Mouse (Mus musculus): Measurements from ENCODE around the gene Dglucy. TPM values are rescaled to one million over a fixed set of nuclear protein-coding genes. Genes with fewer than 3 reads are reported as not detected.

Gene Dglucy
- polyA plus RNA-seq, 1 experiment from 2014 or later, result 3.6 TPM

DNA sequence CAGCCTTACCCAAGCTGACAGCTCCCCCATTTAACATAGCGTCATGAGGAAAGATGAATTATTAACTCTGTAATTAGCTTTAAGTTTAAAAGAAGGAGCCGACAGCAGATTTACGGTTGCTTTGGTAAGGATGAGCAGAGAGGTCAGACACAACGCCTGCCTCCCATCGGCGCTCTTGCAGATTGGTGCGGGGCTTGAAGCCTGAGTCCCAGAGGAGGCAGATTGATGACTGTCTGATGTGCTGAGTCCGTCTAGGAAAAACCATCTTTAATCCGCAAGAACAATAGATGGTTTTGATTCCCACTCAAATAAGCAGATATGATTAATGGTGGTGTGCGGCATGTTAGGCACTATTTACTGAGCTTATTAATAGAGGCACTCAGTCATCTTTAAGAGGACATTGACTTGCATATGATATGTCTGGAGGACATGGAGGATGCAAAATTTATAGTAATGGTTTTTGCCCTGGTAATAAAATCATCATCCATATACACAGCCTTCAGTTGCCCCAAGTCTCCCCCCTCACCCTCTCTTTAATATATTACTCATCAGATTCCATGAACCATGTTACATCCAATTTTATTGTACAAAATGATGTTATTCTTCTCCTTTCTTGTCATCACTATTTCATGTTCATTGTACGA is 68.7 kb downstream of the Dglucy start:
- no peaks in the 10 kb centered on the region for H3K4me1 ChIP-seq
- 81% methylated on average over 11 of the region's 11 CpGs for WGBS
- no peaks in the 10 kb centered on the region for H3K27me3 ChIP-seq
- H3K4me3 ChIP-seq, result no peak overlapping the region
- H3K36me3 ChIP-seq, result no peaks in the 10 kb centered on the region
- H3K9ac ChIP-seq (replicated peaks), result no peak overlapping the region
- H3K4me2 ChIP-seq (replicated peaks), result no peak overlapping the region
- H3K27ac ChIP-seq (replicated peaks), result no peak overlapping the region
- H3K9me3 ChIP-seq, result no peaks in the 10 kb centered on the region
- no peak for ATAC-seq (replicated peaks)

DNA sequence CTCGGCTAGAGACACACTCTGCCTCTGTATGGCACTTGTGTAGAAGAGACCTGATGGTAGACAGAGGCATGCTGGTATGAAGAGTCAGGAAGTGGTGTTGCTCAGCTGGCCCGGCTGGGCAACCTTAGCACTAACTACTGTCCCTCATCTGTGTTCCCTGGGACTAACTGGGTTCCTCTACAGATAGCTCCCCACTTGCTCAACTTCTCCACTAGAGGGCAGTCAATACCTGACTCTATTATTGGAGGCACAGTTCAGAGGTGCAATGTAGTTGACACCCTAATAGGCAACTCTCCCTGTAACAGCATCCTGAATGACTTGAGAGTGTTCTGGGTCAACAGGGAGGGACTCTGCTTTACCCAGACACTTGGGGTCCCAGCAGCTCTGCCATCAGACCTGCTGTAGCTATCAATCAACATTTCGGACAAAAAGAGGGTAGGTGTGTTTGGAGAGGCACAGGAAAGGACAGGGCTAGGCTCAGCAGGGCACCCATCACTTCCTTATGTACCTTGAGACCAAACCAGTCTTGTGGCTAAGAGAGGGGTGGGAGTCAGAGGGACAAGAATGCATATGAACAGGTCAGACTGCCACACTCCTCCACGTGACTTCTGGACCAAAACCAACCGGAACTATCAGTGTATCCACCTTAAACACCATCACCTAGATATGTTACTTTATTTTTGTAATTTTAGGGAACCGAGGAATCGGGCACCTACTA is 70.7 kb downstream of the Dglucy start:
- Histone ChIP-seq H3K4me2 (replicated peaks) (no peak overlapping the region), H3K9ac (replicated peaks) (no peak overlapping the region), H3K36me3 (no peaks in the 10 kb centered on the region), H3K27me3 (no peaks in the 10 kb centered on the region), H3K4me3 (no peak overlapping the region), H3K4me1 (no peaks in the 10 kb centered on the region), H3K9me3 (no peaks in the 10 kb centered on the region), H3K27ac (replicated peaks) (no peak overlapping the region)
- 79% methylated on average over 7 of the region's 7 CpGs for WGBS
- ATAC-seq (replicated peaks), result peak; percentile 89

DNA sequence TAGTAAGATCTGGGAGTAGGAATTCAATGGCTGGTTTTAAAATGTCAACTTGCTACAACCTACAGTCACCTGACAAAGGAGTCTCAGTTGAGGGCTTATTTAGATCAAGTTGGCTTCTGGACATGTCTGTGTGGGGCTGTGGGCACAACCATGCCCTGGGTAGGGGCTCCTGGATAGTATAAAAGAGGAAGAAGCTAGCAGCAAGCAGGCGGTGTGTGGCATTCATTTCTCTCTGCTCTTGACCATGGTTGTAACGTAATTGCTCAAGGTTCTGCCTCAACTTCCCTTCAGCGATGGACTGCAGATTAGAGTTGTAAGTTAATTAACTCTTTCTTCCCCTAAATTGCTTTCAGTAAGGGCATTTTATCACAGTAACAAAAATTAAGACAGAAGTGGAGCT is 73.5 kb downstream of the Dglucy start:
- no peaks in the 10 kb centered on the region for H3K9me3 ChIP-seq
- no peak overlapping the region for H3K27ac ChIP-seq (replicated peaks)
- ATAC-seq (replicated peaks), result no peak
- 86% methylated on average over 3 of the region's 3 CpGs for WGBS
- H3K4me2 ChIP-seq (replicated peaks), result no peak overlapping the region
- no peaks in the 10 kb centered on the region for H3K4me1 ChIP-seq
- no peaks in the 10 kb centered on the region for H3K36me3 ChIP-seq
- H3K4me3 ChIP-seq, result no peak overlapping the region
- no peaks in the 10 kb centered on the region for H3K27me3 ChIP-seq
- no peak overlapping the region for H3K9ac ChIP-seq (replicated peaks)

DNA sequence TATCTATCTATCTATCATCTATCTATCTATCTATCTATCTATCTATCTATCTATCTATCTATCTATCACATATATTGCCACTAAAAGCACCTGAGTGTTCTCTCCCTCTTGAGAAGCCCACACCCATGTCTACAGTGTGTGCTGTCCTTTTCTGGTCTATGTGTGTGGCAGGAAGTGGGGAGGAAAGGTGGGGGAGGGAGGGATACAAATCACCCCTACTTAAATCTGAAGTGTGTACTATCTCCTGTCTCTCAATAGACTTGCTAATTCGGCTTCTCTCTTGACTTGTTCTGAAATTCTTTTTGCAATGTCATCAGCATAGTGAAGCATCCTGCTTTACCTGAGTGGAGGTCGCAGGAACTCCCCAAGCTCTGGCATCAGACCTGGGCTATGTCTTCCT is 77.5 kb downstream of the Dglucy start:
- WGBS, result 84% methylated on average over 2 of the region's 2 CpGs
- Histone ChIP-seq H3K4me1 (no peaks in the 10 kb centered on the region), H3K9ac (replicated peaks) (no peak overlapping the region), H3K36me3 (no peaks in the 10 kb centered on the region), H3K27me3 (no peaks in the 10 kb centered on the region), H3K9me3 (no peaks in the 10 kb centered on the region), H3K27ac (replicated peaks) (no peak overlapping the region), H3K4me3 (no peak overlapping the region), H3K4me2 (replicated peaks) (no peak overlapping the region)
- no peak for ATAC-seq (replicated peaks)

DNA sequence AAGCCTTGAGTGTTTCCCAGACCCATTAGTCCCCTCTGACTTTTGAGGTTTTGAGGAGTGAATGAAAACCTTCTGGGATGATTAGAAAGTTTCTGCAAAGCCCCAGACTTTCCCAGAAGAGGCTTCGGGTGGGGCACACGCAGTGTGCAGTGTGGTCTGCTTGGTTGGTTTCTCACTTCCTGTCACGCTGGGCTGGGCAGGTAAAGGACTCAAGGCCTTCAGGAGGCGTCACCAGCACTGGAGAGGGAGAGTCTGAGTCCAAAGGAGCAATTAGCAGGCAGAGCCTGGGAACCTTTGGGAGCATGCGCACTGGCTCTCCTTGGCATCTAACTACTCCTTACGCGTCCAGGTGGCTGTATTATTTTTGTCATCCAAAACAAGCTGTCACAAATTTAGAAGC is 78.9 kb downstream of the Dglucy start:
- H3K27ac ChIP-seq (replicated peaks), result no peak overlapping the region
- ATAC-seq (replicated peaks), result no peak
- no peak overlapping the region for H3K9ac ChIP-seq (replicated peaks)
- no peak overlapping the region for H3K4me2 ChIP-seq (replicated peaks)
- no peaks in the 10 kb centered on the region for H3K4me1 ChIP-seq
- 88% methylated on average over 7 of the region's 7 CpGs for WGBS
- no peak overlapping the region for H3K4me3 ChIP-seq
- H3K36me3 ChIP-seq, result no peaks in the 10 kb centered on the region
- no peaks in the 10 kb centered on the region for H3K9me3 ChIP-seq
- no peaks in the 10 kb centered on the region for H3K27me3 ChIP-seq

DNA sequence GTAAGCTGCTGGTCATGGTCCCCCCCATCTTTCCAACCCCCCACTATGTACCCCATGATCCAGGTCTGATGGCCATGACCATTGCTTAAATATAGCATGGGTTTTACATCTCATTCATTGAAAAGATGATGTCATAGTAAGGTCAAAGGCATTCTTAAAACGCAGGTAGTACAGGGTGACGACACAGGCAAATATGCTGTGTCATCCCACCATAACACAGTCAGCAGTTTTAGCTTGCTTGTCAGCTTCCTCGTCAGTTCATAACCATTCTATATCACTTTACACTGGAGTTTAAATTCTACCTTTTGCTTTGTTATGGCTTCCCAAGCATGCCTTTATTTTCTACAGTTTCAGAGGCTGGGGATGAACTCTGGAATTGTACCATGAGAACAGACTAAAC is 83.4 kb downstream of the Dglucy start:
- no peak overlapping the region for H3K27ac ChIP-seq (replicated peaks)
- no peaks in the 10 kb centered on the region for H3K27me3 ChIP-seq
- no peak overlapping the region for H3K4me2 ChIP-seq (replicated peaks)
- H3K36me3 ChIP-seq, result no peaks in the 10 kb centered on the region
- H3K4me3 ChIP-seq, result no peak overlapping the region
- no peak for ATAC-seq (replicated peaks)
- H3K9ac ChIP-seq (replicated peaks), result no peak overlapping the region
- 91% methylated on average over 3 of the region's 3 CpGs for WGBS
- H3K4me1 ChIP-seq, result no peaks in the 10 kb centered on the region
- no peaks in the 10 kb centered on the region for H3K9me3 ChIP-seq

DNA sequence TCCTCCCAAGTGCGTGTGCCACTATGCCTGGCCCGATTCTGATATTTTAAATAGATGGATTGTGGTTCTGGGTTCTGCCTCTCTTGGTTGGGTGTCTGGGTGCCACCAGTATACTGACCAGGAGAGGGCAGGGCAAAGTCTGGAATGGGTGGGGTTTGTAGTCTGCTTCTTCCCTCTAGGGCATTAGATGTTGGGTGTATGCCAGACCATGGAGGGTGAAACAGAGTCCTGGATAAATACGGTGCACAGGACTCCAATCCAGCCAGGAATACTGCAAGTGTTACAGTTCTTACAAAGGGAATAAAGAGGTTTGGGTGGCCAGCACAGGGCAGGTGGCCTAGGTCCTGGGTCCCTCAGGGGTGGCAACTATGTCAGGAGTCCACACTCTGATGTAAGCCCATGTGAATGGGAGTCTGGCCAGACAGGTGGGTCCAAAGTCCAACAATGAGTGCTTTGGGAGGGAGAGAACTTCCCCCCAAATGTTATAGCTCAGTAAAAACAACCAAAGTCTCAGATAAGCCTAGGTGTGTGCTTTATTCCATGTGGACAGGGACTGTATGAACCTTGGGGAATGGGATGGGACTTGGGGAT is 84.1 kb downstream of the Dglucy start:
- Histone ChIP-seq H3K36me3 (no peaks in the 10 kb centered on the region), H3K9me3 (no peaks in the 10 kb centered on the region), H3K9ac (replicated peaks) (no peak overlapping the region), H3K4me3 (no peak overlapping the region), H3K27me3 (no peaks in the 10 kb centered on the region), H3K4me2 (replicated peaks) (no peak overlapping the region), H3K27ac (replicated peaks) (no peak overlapping the region), H3K4me1 (no peaks in the 10 kb centered on the region)
- ATAC-seq (replicated peaks), result no peak
- WGBS, result 83% methylated on average over 3 of the region's 3 CpGs

DNA sequence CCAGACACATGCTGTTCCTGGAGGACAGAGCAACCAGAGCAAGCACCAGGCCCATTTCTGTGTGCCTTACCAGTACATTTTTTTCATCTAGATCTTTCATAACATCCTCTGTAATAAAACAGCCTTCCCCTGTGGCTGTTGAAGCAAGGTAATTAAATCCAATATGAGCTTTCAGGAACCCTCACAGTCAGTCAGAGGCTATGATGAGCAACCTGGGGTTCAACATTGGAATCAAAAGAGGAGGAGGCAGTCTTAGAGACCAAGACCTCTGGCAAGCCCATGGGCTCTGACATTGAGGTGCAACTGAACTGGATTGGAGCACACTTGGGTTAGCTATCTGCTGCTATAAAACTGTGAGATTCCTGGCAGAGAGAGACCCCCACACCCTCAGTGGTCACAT is 86.2 kb downstream of the Dglucy start:
- Histone ChIP-seq H3K9me3 (no peaks in the 10 kb centered on the region), H3K27ac (replicated peaks) (no peak overlapping the region), H3K4me1 (no peaks in the 10 kb centered on the region), H3K4me3 (no peak overlapping the region), H3K9ac (replicated peaks) (no peak overlapping the region), H3K27me3 (no peaks in the 10 kb centered on the region), H3K4me2 (replicated peaks) (no peak overlapping the region), H3K36me3 (no peaks in the 10 kb centered on the region)
- no peak for ATAC-seq (replicated peaks)

DNA sequence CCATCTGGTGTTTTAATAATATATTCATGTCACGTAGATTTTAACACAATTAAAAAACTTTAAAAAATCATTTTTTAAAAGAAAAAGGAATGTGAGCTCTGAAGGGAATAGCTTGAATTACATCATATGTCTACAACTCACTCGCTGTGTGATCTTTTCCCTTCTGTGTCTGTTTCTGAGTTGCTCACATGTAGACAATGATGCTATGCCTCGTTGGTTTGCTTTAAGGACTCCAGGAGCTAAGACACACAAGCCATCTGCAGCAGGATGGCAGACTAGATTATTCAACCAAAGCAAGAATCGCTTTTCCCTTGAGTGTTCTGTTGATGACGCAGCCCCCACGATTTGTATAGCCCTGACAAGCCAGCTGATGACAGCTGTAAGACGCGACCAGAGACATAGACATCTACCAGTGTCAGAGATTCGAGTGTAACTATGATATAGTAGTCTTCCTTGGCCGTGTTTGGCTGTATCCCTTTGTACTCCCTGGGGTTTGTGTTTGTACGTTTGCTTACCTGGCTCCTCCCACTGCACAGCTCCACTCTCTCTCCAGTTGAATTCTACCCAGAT is 86.7 kb downstream of the Dglucy start:
- WGBS, result 73% methylated on average over 11 of the region's 11 CpGs
- Histone ChIP-seq H3K9me3 (no peaks in the 10 kb centered on the region), H3K36me3 (no peaks in the 10 kb centered on the region), H3K4me2 (replicated peaks) (no peak overlapping the region), H3K27me3 (no peaks in the 10 kb centered on the region), H3K4me3 (no peak overlapping the region), H3K4me1 (no peaks in the 10 kb centered on the region), H3K9ac (replicated peaks) (no peak overlapping the region), H3K27ac (replicated peaks) (no peak overlapping the region)
- ATAC-seq (replicated peaks), result no peak

DNA sequence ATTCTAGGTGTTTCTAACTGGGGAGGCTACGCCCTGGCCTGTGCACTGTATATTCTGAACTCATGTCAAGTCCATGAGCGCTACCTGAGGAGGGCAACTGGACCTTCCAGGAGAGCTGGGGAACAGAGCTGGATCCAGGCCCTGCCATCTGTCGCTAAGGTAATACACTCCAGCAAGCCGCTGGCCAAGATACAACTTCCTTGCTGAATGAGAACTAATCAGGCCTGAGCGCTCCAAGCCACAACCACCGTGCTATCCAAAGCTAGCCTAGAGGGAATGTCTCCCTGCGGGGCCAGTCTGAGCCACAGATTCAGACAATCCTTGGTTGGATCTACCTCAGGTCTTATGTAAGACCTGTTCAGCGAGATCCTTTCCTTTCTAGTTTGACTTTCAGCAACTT is 88.2 kb downstream of the Dglucy start:
- no peak for ATAC-seq (replicated peaks)
- Histone ChIP-seq H3K4me3 (no peak overlapping the region), H3K4me1 (no peaks in the 10 kb centered on the region), H3K27me3 (no peaks in the 10 kb centered on the region), H3K4me2 (replicated peaks) (no peak overlapping the region), H3K9ac (replicated peaks) (no peak overlapping the region), H3K27ac (replicated peaks) (no peak overlapping the region), H3K9me3 (no peaks in the 10 kb centered on the region), H3K36me3 (no peaks in the 10 kb centered on the region)
- WGBS, result 86% methylated on average over 8 of the region's 8 CpGs

DNA sequence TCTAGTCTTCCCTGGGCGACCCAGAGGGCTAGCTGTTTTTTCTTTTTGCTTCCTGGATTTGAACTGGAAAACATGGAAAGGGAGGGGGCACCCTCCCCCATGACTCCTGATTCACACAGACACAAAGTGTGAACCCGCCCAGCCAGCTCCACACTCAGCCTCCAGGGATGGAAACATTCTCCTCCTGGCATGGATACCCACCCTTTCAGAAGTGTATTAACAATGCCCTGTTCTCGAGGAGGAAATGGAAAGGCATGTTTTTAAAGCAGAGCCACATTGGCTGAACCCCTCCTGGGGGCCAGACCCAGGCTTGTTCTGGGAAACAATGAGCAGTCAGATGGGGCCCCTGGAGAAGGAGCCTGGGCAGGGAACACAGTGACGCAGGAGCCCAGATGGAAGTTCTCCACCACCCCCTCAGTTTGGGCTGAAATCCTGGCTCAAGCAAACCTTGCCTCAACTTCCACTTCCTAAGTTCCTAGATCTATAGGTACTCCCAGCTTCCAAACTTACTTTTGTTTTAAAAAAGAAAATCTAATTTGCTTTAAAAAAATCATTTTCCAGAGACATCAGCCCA is 89.3 kb downstream of the Dglucy start:
- no peak overlapping the region for H3K9ac ChIP-seq (replicated peaks)
- no peak overlapping the region for H3K27ac ChIP-seq (replicated peaks)
- no peak overlapping the region for H3K4me2 ChIP-seq (replicated peaks)
- H3K36me3 ChIP-seq, result no peaks in the 10 kb centered on the region
- no peaks in the 10 kb centered on the region for H3K27me3 ChIP-seq
- no peaks in the 10 kb centered on the region for H3K4me1 ChIP-seq
- ATAC-seq (replicated peaks), result no peak
- WGBS, result 56% methylated on average over 4 of the region's 4 CpGs
- H3K9me3 ChIP-seq, result no peaks in the 10 kb centered on the region
- H3K4me3 ChIP-seq, result no peak overlapping the region

DNA sequence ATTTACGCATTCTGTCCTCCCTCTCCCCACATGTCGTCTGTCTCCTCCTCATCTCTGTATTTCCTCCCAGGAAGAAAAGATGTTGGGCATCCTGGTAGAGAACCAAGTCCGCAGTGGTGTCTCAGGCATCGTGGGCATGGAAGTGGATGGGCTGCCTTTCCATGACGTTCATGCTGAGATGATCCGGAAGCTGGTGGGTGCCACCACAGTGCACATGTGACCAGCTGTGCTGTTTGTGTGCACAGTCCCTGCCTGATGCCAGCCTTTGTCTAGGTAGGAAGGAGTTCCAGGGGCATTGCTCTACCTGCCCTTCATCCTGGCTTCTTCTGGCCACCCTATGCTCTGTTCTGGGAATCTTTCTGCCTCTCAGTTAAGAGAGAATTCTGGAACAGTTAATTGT is 92.4 kb downstream of the Dglucy start:
- Histone ChIP-seq H3K9me3 (no peaks in the 10 kb centered on the region), H3K4me2 (replicated peaks) (no peak overlapping the region), H3K4me3 (no peak overlapping the region), H3K4me1 (no peaks in the 10 kb centered on the region), H3K27me3 (no peaks in the 10 kb centered on the region), H3K9ac (replicated peaks) (no peak overlapping the region), H3K36me3 (no peaks in the 10 kb centered on the region), H3K27ac (replicated peaks) (no peak overlapping the region)
- no peak for ATAC-seq (replicated peaks)
- WGBS, result 91% methylated on average over 6 of the region's 6 CpGs

Data from forebrain, embryonic 15.5 days (tissue).